Mouse (Mus musculus) heart, embryonic 16.5 days (tissue): ENCODE measurements around the gene Nudt2. TPM values are rescaled to one million over a fixed set of nuclear protein-coding genes. Genes with fewer than 3 reads are reported as not detected.

Source experiments
- ATAC-seq: fragments of 200-750 bp; cut with Nextera tagmentation; replicated peaks from 2 replicates; pipeline ENCODE4 v1.8.0; 2017; ENCODE audit warnings: moderate number of reproducible peaks; ENCODE audit not compliant: insufficient read depth, low FRiP score; ENCODE audit errors: extremely low read depth
- H3K27ac ChIP-seq: fragments of 300-500 bp; sonication (generic); 2 replicates; pipeline ENCODE4 v1.5.1; 2014; ENCODE audit warnings: mild to moderate bottlenecking, low read length, control low read depth, moderate library complexity
- H3K27me3 ChIP-seq: fragments of 300-500 bp; sonication (generic); 2 replicates; pipeline ENCODE4 v1.6.1; 2014; ENCODE audit warnings: low read length, mixed read lengths; ENCODE audit not compliant: control insufficient read depth, insufficient read depth
- H3K36me3 ChIP-seq: fragments of 300-500 bp; sonication (generic); 2 replicates; pipeline ENCODE4 v1.6.1; 2014; ENCODE audit not compliant: control insufficient read depth, insufficient read depth
- H3K4me1 ChIP-seq: fragments of 300-500 bp; sonication (generic); 2 replicates; pipeline ENCODE4 v1.6.1; 2014; ENCODE audit warnings: low read length, mixed read lengths; ENCODE audit not compliant: control insufficient read depth, insufficient read depth
- H3K4me2 ChIP-seq: fragments of 300-500 bp; sonication (generic); 2 replicates; pipeline ENCODE4 v1.6.1; 2014; ENCODE audit warnings: low read depth, mild to moderate bottlenecking, control low read depth, low read length
- H3K4me3 ChIP-seq: fragments of 300-500 bp; sonication (generic); 2 replicates; pipeline ENCODE4 v1.5.1; 2014; ENCODE audit warnings: mild to moderate bottlenecking, control low read depth, low read length
- H3K9ac ChIP-seq: fragments of 300-500 bp; sonication (generic); 2 replicates; pipeline ENCODE4 v1.6.1; 2014; ENCODE audit warnings: low read length, control low read depth
- H3K9me3 ChIP-seq: fragments of 300-500 bp; sonication (generic); replicated peaks from 2 replicates; pipeline ENCODE4 v1.6.1; 2016; ENCODE audit warnings: low read length; ENCODE audit not compliant: control insufficient read depth
- WGBS: fragments of 180-500 bp; shearing (Covaris S2); extraction: QIAGEN DNeasy Blood & Tissue Kit; methylation state at CpG from one replicate; pipeline ENCODE4 v1.1.7; 2014; 5-methylcytosine and 5-hydroxymethylcytosine counted together
- polyA plus RNA-seq: library from polyadenylated mRNA; unstranded; fragments of >200 nt; fragmentation: Nextera tagmentation; extraction: Ambion mirVana; gene quantifications from 2 replicates; pipeline ENCODE4 v1.2.1, GENCODE M21; 2015

Nudt2 gene
- polyA plus RNA-seq, 1 experiment from 2014 or later = 41.7 TPM

- no peaks in the 10 kb centered on the region for H3K9me3 ChIP-seq
- peaks cover 24% of the 10 kb centered on the region for H3K4me1 ChIP-seq
- H3K9ac ChIP-seq = no peak overlapping the region
- 11% methylated on average over 72 of the region's 72 CpGs for WGBS
- H3K27ac ChIP-seq = no peak overlapping the region
- no peaks in the 10 kb centered on the region for H3K36me3 ChIP-seq
- H3K27me3 ChIP-seq = peaks cover 60% of the 10 kb centered on the region
- peak overlapping the region; percentile 58 for H3K4me2 ChIP-seq
- peak overlapping the region; percentile 34 for H3K4me3 ChIP-seq
- ATAC-seq = no peak
Measured at GRCm38 (mm10) chr4:41497995-41498845, 33.3 kb downstream of the Nudt2 start.

- peaks cover 60% of the 10 kb centered on the region for H3K27me3 ChIP-seq
- H3K4me1 ChIP-seq = peaks cover 24% of the 10 kb centered on the region
- peak overlapping the region; percentile 34 for H3K4me3 ChIP-seq
- no peaks in the 10 kb centered on the region for H3K36me3 ChIP-seq
- no peak overlapping the region for H3K9ac ChIP-seq
- peak overlapping the region; percentile 58 for H3K4me2 ChIP-seq
- WGBS = 9% methylated on average over 43 of the region's 43 CpGs
- H3K9me3 ChIP-seq = no peaks in the 10 kb centered on the region
- ATAC-seq = no peak
- no peak overlapping the region for H3K27ac ChIP-seq
Measured at GRCm38 (mm10) chr4:41498921-41499391, 34.0 kb downstream of the Nudt2 start.

- 70% methylated on average over 8 of the region's 8 CpGs for WGBS
Measured at GRCm38 (mm10) chr4:41499619-41500018, 34.7 kb downstream of the Nudt2 start.

GRCm38 (mm10) chr4:41500787-41501186 is 35.8 kb downstream of the Nudt2 start:
- Histone ChIP-seq H3K27ac (no peak overlapping the region), H3K36me3 (no peaks in the 10 kb centered on the region), H3K4me3 (no peak overlapping the region), H3K4me2 (no peak overlapping the region), H3K27me3 (peaks cover 60% of the 10 kb centered on the region), H3K4me1 (peaks cover 21% of the 10 kb centered on the region), H3K9ac (no peak overlapping the region), H3K9me3 (no peaks in the 10 kb centered on the region)
- ATAC-seq = no peak
- WGBS = 84% methylated on average over 4 of the region's 4 CpGs

More at GRCm38 (mm10) chr4:41499619-41500018, 34.7 kb downstream of the Nudt2 start:
- ATAC-seq = no peak
- H3K27me3 ChIP-seq = peaks cover 60% of the 10 kb centered on the region
- H3K4me1 ChIP-seq = peaks cover 24% of the 10 kb centered on the region
- no peaks in the 10 kb centered on the region for H3K36me3 ChIP-seq
- no peaks in the 10 kb centered on the region for H3K9me3 ChIP-seq
- no peak overlapping the region for H3K4me2 ChIP-seq
- H3K4me3 ChIP-seq = no peak overlapping the region
- no peak overlapping the region for H3K27ac ChIP-seq
- no peak overlapping the region for H3K9ac ChIP-seq

GRCm38 (mm10) chr4:41502171-41502940 is 37.4 kb downstream of the Nudt2 start:
- Histone ChIP-seq H3K9me3 (no peaks in the 10 kb centered on the region), H3K4me3 (peak overlapping the region; percentile 56), H3K4me2 (peak overlapping the region; percentile 72), H3K27ac (no peak overlapping the region), H3K4me1 (peaks cover 24% of the 10 kb centered on the region), H3K27me3 (peaks cover 45% of the 10 kb centered on the region), H3K36me3 (no peaks in the 10 kb centered on the region), H3K9ac (peak overlapping the region; percentile 63)
- ATAC-seq = peak; percentile 34
- WGBS = 19% methylated on average over 20 of the region's 20 CpGs

- peak within 1 kb of the TSS; percentile 72 for H3K4me2 ChIP-seq
- H3K27ac ChIP-seq = no peak within 1 kb of the TSS
- H3K9ac ChIP-seq = peak within 1 kb of the TSS; percentile 63
- no peaks in the 10 kb centered on the region for H3K36me3 ChIP-seq
- H3K9me3 ChIP-seq = no peaks in the 10 kb centered on the region
- under 1% methylated on average over 18 of the region's 18 CpGs for WGBS
- H3K4me3 ChIP-seq = peak within 1 kb of the TSS; percentile 56
- peaks cover 17% of the 10 kb centered on the region for H3K4me1 ChIP-seq
- peak; percentile 93 for ATAC-seq
- H3K27me3 ChIP-seq = peaks cover 39% of the 10 kb centered on the region
Measured at GRCm38 (mm10) chr4:41502986-41503412, 38.0 kb downstream of the Nudt2 start, which contains the start of gene AI464131. Gene AI464131 (minus strand): TSS chr4:41503076.

- no peaks in the 10 kb centered on the region for H3K36me3 ChIP-seq
- no peak overlapping the region for H3K9ac ChIP-seq
- ATAC-seq = no peak
- peaks cover 33% of the 10 kb centered on the region for H3K27me3 ChIP-seq
- no peak overlapping the region for H3K27ac ChIP-seq
- H3K4me2 ChIP-seq = no peak overlapping the region
- no peaks in the 10 kb centered on the region for H3K9me3 ChIP-seq
- peaks cover 8% of the 10 kb centered on the region; the same call in 1 of the 2 replicates for H3K4me1 ChIP-seq
- H3K4me3 ChIP-seq = no peak overlapping the region
- WGBS = 74% methylated on average over 5 of the region's 5 CpGs
Measured at GRCm38 (mm10) chr4:41504325-41504724, 39.4 kb downstream of the Nudt2 start.

- Histone ChIP-seq H3K27me3 (peaks cover 25% of the 10 kb centered on the region), H3K4me3 (no peak overlapping the region), H3K27ac (no peak overlapping the region), H3K9ac (no peak overlapping the region), H3K4me2 (no peak overlapping the region), H3K9me3 (no peaks in the 10 kb centered on the region), H3K4me1 (peaks cover 8% of the 10 kb centered on the region; the same call in 1 of the 2 replicates), H3K36me3 (no peaks in the 10 kb centered on the region)
- 53% methylated on average over 11 of the region's 11 CpGs for WGBS
- ATAC-seq = no peak
Measured at GRCm38 (mm10) chr4:41505131-41505551, 40.2 kb downstream of the Nudt2 start.
